Mouse (Mus musculus) spleen, adult 2 months (tissue): ENCODE results near the gene Ccdc12. TPM values are rescaled to one million over a fixed set of nuclear protein-coding genes. Genes with fewer than 3 reads are reported as not detected.

ENCODE experiments used
- DNase-seq, 2 experiments: peaks; one replicate each; pipeline versions ENCODE4 v3.0.0 to v3.0.0-alpha.2; 2012 to 2021; ENCODE audit warnings: low spot score in 2 of 2, low read depth in 1 of 2
- H3K27ac ChIP-seq: fragments of 200-500 bp; 2 replicates; pipeline ENCODE4 v1.5.1; 2012; ENCODE audit warnings: low read length, inconsistent platforms; ENCODE audit not compliant: insufficient read depth
- H3K27me3 ChIP-seq: fragments of 200-500 bp; 2 replicates; pipeline ENCODE4 v1.6.1; 2012; ENCODE audit warnings: mild to moderate bottlenecking, moderate library complexity, low read length, inconsistent platforms; ENCODE audit not compliant: control insufficient read depth, insufficient read depth
- H3K36me3 ChIP-seq: fragments of 200-500 bp; 2 replicates; pipeline ENCODE4 v1.6.1; 2012; ENCODE audit warnings: mild to moderate bottlenecking, low read length, inconsistent platforms; ENCODE audit not compliant: control insufficient read depth, insufficient read depth
- H3K4me1 ChIP-seq: fragments of 200-500 bp; 2 replicates; pipeline ENCODE4 v1.6.1; 2011; ENCODE audit warnings: inconsistent platforms; ENCODE audit not compliant: control insufficient read depth, insufficient read depth, insufficient read length
- H3K4me3 ChIP-seq: fragments of 200-500 bp; 2 replicates; pipeline ENCODE4 v1.5.1; 2011; ENCODE audit warnings: mild to moderate bottlenecking, inconsistent platforms; ENCODE audit not compliant: insufficient read depth, insufficient read length; ENCODE audit errors: extremely low read depth
- CTCF ChIP-seq: fragments of 200-500 bp; IDR thresholded peaks from 2 replicates; pipeline ENCODE4 v1.5.1; 2011; ENCODE audit warnings: mild to moderate bottlenecking, inconsistent platforms; ENCODE audit not compliant: insufficient read depth, insufficient read length, insufficient replicate concordance; ENCODE audit errors: extremely low read depth
- POLR2A ChIP-seq: fragments of 200-500 bp; IDR thresholded peaks from 2 replicates; pipeline ENCODE4 v1.6.1; 2011; ENCODE audit warnings: low read depth, low read length, inconsistent platforms
- WGBS: fragments of 180-500 bp; shearing (Covaris S2); methylation state at CpG from one replicate; pipeline ENCODE4 v1.1.7; 2018; 5-methylcytosine and 5-hydroxymethylcytosine counted together
- polyA plus RNA-seq: library from polyadenylated mRNA; depleted of rRNA; stranded (reverse); fragments of >200 nt; gene quantifications from 2 replicates; pipeline ENCODE4 v1.2.3, GENCODE M21; 2012

Ccdc12 gene
- polyA plus RNA-seq, 1 experiment: 103 TPM

- H3K4me1 ChIP-seq: peaks cover 6% of the 10 kb centered on the region; the same call in 1 of the 2 replicates
- H3K27ac ChIP-seq: no peak overlapping the region
- 14% methylated on average over 51 of the region's 63 CpGs for WGBS
- no peak for DNase-seq
- no peaks in the 10 kb centered on the region for H3K36me3 ChIP-seq
- H3K4me3 ChIP-seq: peak overlapping the region; percentile 57; the same call in 1 of the 2 replicates
- H3K27me3 ChIP-seq: peaks cover 23% of the 10 kb centered on the region
- TF ChIP-seq POLR2A (no peak), CTCF (no peak)
Measured at GRCm38 (mm10) chr9:110743456-110744323, 87.4 kb downstream of the Ccdc12 start.

- Histone ChIP-seq H3K36me3 (no peaks in the 10 kb centered on the region), H3K4me3 (no peak overlapping the region), H3K27ac (no peak overlapping the region), H3K4me1 (peaks cover 6% of the 10 kb centered on the region; the same call in 1 of the 2 replicates), H3K27me3 (peaks cover 21% of the 10 kb centered on the region)
- WGBS: 90% methylated on average over 5 of the region's 5 CpGs
- no peak for DNase-seq
- TF ChIP-seq POLR2A: no peak
- no peak for TF ChIP-seq CTCF
Measured at GRCm38 (mm10) chr9:110745752-110746151, 89.4 kb downstream of the Ccdc12 start.

- Histone ChIP-seq H3K36me3 (no peaks in the 10 kb centered on the region), H3K4me1 (peaks cover 6% of the 10 kb centered on the region; the same call in 1 of the 2 replicates), H3K27me3 (peaks cover 21% of the 10 kb centered on the region), H3K4me3 (no peak overlapping the region), H3K27ac (no peak overlapping the region)
- 81% methylated on average over 5 of the region's 5 CpGs for WGBS
- no peak for TF ChIP-seq CTCF
- no peak for TF ChIP-seq POLR2A
- DNase-seq: no peak
Measured at GRCm38 (mm10) chr9:110746238-110746637, 89.9 kb downstream of the Ccdc12 start.

GRCm38 (mm10) chr9:110746961-110747360 is 90.7 kb downstream of the Ccdc12 start, which contains the start of gene Pth1r:
TSS of gene Pth1r (minus strand) at chr9:110747145.
- no peak for DNase-seq
- WGBS: 87% methylated on average over 7 of the region's 7 CpGs
- Histone ChIP-seq H3K4me1 (peaks cover 6% of the 10 kb centered on the region; the same call in 1 of the 2 replicates), H3K27ac (no peak within 1 kb of the TSS), H3K36me3 (no peaks in the 10 kb centered on the region), H3K4me3 (no peak within 1 kb of the TSS), H3K27me3 (peaks cover 21% of the 10 kb centered on the region)
- TF ChIP-seq POLR2A (no peak), CTCF (no peak)

GRCm38 (mm10) chr9:110748451-110748850 is 92.1 kb downstream of the Ccdc12 start:
- Histone ChIP-seq H3K27me3 (peaks cover 6% of the 10 kb centered on the region), H3K4me3 (no peak overlapping the region), H3K36me3 (no peaks in the 10 kb centered on the region), H3K4me1 (no peaks in the 10 kb centered on the region), H3K27ac (no peak overlapping the region)
- 82% methylated on average over 2 of the region's 2 CpGs for WGBS
- TF ChIP-seq POLR2A (no peak), CTCF (no peak)
- DNase-seq: no peak

GRCm38 (mm10) chr9:110750404-110751187 is 94.3 kb downstream of the Ccdc12 start:
- Histone ChIP-seq H3K4me3 (no peak overlapping the region), H3K4me1 (no peaks in the 10 kb centered on the region), H3K27me3 (no peaks in the 10 kb centered on the region; the same call in 1 of the 2 replicates), H3K27ac (no peak overlapping the region), H3K36me3 (no peaks in the 10 kb centered on the region)
- TF ChIP-seq POLR2A (no peak), CTCF (no peak)
- 54% methylated on average over 14 of the region's 14 CpGs for WGBS
- DNase-seq: no peak
